Mouse (Mus musculus) gastrocnemius, postnatal 36 days (tissue): ENCODE measurements around the gene Trim47. TPM values are rescaled to one million over a fixed set of nuclear protein-coding genes. Genes with fewer than 3 reads are reported as not detected.

Source experiments
- DNase-seq, 2 experiments: peaks; one replicate each; pipeline ENCODE4 v3.0.0; 2022
- intact Hi-C: fragments of 180-260 bp; cut with DNase I; formaldehyde crosslinking; loops from one replicate; pipeline ENCODE4 v1.15.1; 2025
- long read RNA-seq, 2 experiments: library from polyadenylated mRNA; stranded (forward); transcript quantifications; one replicate each; pipeline ENCODE4 v2.0.0; 2021
- total RNA-seq, 2 experiments: library from RNA; stranded (reverse); gene quantifications; 2 replicates each; pipeline ENCODE4 v1.2.3; 2021

Gene Trim47
- total RNA-seq = 1 to 10 TPM; 9.1 to 9.3 TPM
- long read RNA-seq, experiment 1, transcript Trim47-202 (6 exons, 2,192 nt) = major isoform, 10 of 22 reads
- long read RNA-seq, experiment 1, transcript Trim47-201 (6 exons, 2,204 nt) = minor isoform, 5 of 22 reads
- long read RNA-seq, experiment 1, partial matches to known transcripts = 0 of 22 reads
- long read RNA-seq, experiment 1, other reads (novel, unspliced or antisense) = 6 of 22 reads
- long read RNA-seq, experiment 2, transcript Trim47-201 (6 exons, 2,204 nt) = minor isoform, 5 of 21 reads
- long read RNA-seq, experiment 2, transcript Trim47-202 (6 exons, 2,192 nt) = major isoform, 9 of 21 reads
- long read RNA-seq, experiment 2, partial matches to known transcripts = 0 of 21 reads
- long read RNA-seq, experiment 2, other reads (novel, unspliced or antisense) = 6 of 21 reads

GRCm38 (mm10) chr11:116127156-116127980, at the start of gene Trim47:
TSS of gene Trim47 (minus strand) at chr11:116127210.
- DNase-seq = peak; percentile 70 to 76
- intact Hi-C loops = no loop called here

GRCm38 (mm10) chr11:116176010-116176409, 49.0 kb upstream of the Trim47 start:
- no peak for DNase-seq
- intact Hi-C loops = no loop called here

DNA sequence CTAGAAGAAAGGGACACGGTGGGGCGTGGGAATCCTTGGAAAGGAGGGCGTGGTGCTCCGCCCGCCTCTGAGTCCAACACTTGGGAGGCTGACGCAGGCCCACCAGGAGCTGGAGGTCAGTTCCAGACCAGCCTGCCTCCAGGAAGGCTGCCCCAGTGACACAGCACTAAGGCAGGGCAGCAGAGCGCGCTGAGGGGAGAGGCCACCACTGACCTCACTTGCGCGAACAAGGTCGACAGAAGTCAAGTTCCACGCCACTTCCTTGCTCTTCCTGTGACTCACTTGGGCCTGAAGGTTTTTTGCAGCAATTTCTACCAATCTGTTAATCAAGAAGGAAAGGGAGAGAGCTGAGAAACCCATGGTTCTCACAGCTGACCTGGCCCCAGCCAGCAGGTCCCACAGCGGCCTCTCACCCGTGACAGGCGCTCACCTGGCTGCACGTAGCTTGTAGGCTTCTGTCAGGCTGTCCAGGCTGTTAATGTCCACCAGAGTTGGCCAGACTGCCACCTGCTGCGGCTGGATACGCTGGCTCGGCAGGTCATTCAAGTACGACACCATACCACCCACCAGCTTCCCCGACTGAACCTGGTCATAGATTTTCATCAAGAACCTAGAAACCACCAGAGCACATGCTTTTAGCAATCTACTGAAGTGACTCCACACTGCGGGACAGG, 47.9 kb upstream of the Trim47 start:
- intact Hi-C loops = no loop called here
- DNase-seq = no peak

DNA sequence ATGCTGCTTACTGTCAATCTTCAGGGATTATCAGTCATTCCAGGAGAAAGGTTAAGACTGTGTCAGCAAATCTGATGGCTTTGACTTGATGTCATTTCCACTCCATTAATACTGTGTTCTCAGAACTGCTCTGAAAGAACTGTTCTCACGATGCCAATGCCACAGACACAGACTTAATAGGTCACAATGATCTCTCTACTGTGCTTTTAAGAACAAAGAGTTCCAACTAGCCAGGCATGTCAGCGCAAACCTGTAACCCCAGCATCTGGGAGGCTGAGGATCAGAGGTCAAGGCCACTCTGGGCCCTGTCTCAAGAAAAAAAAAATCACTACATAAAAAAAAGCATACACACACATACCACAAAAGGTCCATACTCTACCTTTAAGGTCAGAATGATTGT, 44.9 kb upstream of the Trim47 start:
- no peak for DNase-seq
- intact Hi-C loops = no loop called here

DNA sequence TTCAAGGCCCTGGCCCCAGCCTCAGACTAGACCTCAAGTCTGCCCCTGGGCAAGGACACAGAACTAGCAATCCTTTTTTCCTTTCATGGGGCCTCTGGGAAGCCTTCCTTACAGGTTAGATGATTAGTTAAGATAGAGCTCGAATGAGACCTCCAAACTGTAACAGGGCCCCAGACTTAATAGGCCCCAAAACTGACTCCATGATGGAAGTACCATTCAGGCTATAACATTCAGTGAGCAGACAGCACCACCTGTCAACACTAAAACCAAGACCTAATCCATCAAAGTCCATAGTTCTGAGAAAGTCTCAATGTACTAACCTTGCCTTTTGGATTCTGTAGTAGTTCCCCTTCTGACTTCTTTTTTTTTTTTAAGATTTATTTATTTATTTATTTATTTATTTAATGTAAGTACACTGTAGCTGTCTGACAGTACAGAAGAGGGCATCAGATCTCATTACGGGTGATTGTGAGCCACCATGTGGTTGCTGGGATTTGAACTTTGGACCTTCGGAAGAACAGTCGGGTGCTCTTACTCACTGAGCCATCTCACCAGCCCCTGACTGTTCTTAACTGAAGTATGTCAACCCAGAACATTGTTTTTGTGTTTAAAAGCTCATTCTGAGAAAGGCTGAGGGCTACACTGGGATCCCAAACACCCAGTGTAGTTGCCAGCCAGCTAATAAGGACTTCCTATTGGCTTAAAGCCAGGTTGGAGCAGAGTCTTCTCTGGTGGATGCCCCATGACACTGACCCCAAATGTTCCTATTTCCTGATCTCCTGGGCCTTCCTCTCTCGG, 43.2 kb upstream of the Trim47 start:
- intact Hi-C loops = no loop called here
- DNase-seq = no peak

DNA sequence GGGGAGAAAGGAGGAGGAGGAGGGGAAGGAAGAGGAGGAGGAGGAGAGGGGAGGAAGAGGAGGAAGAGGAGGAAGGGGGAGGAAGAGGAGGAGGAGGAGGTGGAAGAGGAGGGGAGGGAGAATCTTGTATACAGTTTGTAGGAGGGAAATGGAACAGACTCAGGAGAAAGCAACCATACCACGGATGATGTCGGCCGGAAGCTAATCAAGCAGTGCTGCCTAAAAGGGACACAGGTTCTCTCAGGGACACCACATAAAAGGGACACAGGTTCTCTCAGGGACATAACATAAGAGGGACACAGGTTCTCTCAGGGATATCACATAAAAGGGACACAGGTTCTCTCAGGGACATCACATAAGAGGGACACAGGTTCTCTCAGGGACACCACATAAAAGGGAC, 42.2 kb upstream of the Trim47 start:
- no peak for DNase-seq
- intact Hi-C loops = no loop called here

DNA sequence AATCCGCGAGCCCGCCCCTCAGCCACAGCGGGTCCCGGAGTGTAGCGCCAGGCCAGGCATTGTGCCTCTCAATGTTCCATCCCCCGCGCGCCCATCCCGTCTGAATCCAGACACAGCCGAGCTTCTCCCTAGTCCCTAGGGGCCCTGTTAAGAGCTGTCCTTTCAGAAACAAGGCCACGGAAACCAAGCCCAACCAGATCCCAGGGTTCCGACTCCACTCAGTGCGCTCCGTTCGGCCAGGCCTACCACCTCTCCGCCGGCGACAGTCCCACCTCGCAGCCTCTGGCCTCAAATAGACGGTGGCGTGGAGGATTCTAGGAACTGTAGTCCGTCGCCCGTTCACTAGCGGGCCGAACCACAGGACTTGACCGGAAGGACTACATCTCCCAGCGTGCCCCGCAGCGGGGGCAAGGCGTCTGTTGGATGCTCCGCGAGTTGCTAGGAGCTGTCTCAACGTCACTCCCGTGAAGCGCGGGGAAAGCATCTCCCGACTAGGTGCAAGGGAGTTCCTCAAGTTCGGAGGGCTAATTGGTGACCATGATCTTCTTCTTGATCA, 41.0 kb upstream of the Trim47 start, which contains the start of gene Fbf1:
Gene Fbf1 (minus strand): TSS at position 283 of the 556 bp plus-strand sequence.
- peak; percentile 87 to 92 for DNase-seq
- intact Hi-C loops = no loop called here

- DNase-seq = no peak
- intact Hi-C loops = no loop called here
Measured at GRCm38 (mm10) chr11:116167232-116167631, 40.2 kb upstream of the Trim47 start.

GRCm38 (mm10) chr11:116163002-116163401, 36.0 kb upstream of the Trim47 start:
- intact Hi-C loops = no loop called here
- DNase-seq = no peak

DNA sequence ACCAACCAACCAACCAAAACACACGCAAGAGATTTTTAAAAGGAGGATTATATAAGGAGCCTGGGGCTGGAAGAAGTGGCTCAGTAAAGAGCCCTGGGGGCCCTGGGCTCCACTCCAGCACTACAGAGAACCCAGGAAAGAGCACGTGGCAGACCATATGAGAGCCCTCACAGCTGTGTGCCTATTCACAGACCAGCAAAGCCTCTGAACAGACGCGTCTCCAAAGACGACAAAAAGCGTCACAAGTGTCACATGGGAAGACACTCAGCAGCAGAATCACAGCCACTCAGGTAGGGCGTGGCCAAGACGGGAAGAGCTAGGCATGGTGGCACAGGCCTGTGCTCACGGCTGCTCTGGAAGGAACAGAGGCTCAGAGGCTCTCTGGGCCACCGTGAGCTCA, 35.1 kb upstream of the Trim47 start:
- no peak for DNase-seq

DNA sequence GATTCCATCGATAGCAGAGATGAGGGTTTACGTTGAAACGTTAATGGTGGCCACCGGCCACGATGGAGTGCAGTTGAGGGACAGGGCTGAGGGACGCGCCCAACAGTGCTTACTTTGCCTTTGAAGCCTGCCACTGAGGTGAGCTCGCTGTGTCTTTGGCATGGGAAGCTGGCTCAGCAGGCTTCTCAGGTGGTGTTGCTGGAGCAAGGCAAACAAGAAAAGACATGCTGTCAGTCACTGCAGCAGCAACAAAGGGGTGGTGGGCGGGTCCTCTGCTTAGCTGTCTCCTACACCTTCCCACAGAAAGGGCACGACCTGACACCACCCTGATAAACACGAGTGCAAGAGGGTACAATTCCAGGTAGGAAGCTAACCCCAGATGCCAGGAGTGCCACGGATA, 34.3 kb upstream of the Trim47 start:
- no peak for DNase-seq
- intact Hi-C loops = no loop called here

More for the DNA sequence above, 35.1 kb upstream of the Trim47 start:
- intact Hi-C loops = no loop called here

DNA sequence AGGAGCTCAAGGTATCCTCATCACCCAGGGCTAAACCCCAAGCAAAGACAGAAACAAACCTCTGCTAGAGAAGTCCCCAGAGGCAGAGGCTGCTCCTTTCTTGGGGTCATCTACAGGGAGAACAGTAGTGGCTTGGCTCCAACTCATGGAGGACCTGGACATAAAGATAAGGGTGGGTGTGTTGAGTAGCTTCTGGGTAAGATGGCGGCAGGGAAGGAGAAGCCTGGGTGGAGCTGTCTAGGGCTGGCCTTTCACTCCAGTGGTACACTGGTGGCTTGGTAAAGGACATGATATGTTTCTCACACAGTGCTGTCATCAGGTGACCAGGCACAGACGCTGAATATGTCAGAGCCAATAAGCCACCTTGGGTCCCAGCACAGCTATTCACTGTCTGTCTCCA, 23.9 kb upstream of the Trim47 start:
- intact Hi-C loops = no loop called here
- DNase-seq = no peak

- intact Hi-C loops = no loop called here
- DNase-seq = no peak
Measured at GRCm38 (mm10) chr11:116149341-116149740, 22.3 kb upstream of the Trim47 start.

DNA sequence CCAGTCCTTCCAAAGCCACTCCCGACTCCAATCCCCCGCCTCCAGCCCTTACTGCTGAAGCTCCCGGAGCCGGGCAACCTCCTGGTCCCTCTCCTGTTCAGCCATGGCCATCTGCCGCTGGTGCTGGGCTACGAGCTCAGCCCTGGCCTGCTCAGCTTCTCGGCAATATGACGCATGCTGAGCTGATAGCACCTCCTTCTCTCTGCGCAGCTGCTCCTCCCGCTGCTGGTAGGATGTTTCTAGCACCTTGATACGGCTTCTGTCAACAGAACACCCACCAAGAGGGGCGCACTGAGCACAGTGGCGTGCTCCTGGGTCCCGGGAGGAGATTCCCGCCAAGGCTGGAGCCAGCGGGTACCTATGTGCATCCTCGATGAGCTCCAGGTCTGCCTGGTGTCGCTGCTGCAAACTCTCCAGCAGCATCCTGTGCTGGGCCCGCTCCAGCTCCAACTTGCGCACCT, 21.8 kb upstream of the Trim47 start:
- intact Hi-C loops = no loop called here
- no peak for DNase-seq

DNA sequence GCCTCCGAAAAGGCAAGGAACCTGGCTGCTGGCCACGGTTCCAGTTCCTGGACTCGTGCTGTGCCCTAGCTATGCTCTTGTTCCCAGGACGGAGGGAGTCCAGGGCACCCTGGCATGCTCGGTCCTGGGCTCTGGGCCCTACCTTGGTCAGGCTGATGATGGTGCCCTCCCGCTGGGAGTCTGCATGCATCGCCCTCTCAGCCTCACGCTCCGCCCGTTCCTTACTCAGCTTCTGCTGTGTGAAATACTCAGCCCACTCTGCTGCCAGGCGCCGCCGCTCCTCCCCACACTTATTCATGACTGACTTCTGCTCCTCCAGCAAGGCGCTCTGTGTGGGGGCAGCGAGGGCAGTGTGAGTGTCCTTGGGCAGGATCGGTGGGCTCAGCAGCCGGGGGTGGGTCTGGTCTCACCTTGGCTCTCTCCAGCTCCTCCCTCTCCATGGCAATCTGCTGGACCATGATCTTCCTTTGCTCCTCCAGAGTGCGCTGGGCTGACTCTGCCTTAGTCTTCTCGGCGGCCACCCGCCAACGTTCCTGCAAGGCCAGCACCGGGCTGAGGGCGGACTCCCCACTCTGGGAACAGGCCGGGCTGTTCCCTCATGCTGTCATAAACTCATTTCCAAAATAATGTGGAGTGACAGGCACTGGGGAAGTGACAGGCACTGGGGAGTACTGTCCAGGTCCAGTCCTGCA, 19.4 kb upstream of the Trim47 start:
- intact Hi-C loops = no loop called here
- no peak for DNase-seq

- intact Hi-C loops = no loop called here
- DNase-seq = no peak
Measured at GRCm38 (mm10) chr11:116145481-116146293, 18.7 kb upstream of the Trim47 start.

DNA sequence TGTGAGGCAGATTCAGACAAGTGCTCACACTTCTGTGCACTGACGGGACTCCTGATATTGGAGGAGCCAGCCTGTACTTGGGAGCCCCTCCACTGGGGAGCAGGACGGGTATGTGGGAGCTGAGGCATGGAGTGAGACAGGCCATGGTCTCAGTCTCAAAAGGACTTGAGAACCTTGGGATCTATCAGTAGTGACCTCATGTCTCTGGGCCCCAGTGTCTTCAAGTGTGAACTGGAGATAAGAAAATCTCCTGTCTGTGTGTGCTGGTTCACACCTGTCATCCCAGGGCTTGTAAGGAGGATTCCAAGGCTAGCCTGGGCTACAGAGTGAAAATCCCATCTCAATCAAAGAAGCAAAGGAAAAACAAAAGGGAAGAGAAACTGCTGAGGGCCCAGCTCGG, 16.5 kb upstream of the Trim47 start:
- no peak for DNase-seq
- intact Hi-C loops = no loop called here

DNA sequence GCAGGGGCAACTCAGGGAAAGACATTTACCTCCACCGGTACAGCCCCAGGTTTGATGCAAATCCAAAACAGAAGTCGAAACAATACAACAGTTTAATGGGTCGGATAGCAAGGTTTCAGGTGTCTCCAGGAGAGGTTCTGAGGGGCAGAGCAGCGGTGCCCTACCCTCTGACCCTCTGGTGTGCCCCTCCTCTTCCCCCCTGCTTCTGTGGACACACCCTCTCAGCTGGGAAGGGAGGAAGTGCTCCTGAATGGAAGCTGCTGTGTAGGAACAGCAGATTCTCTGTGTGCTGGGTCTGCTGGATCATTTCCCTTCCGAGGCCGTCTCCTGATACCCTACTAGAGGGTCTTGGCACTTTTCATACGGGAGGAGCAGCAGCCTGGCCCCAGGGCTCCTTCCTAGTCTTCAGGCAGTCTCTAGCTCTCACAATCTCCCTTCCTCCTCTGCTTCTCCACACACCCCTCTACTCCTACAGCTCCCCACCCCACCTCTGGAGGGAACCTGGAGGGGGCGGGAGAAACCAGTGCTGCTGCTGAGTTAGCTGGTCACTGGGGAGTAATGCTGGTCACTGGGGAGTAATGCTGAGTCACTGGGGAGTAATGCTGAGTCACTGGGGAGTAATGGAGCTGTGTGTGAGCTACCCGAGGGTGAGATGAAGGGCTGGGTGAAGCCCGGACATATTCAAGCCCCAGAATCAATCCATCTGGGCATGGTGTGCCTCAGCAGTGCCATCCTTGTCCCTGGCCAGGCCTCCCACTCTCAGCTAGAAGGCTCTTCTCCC, 15.4 kb upstream of the Trim47 start:
- DNase-seq = no peak
- intact Hi-C loops = no loop called here
